Mouse (Mus musculus) bone marrow macrophage, adult 2 months (primary cell): Measurements from ENCODE around the gene Maf. TPM values are rescaled to one million over a fixed set of nuclear protein-coding genes. Genes with fewer than 3 reads are reported as not detected.
A peak's percentile ranks its signal among the peaks of the same experiment; 100 is the strongest.

Source experiments
- H3K27ac ChIP-seq: 2 replicates; pipeline ENCODE4 v1.5.1; 2012; ENCODE audit warnings: low read depth, low read length; ENCODE audit not compliant: insufficient read depth
- H3K4me1 ChIP-seq: 2 replicates; pipeline ENCODE4 v1.6.1; 2012; ENCODE audit warnings: low read length; ENCODE audit not compliant: control insufficient read depth, insufficient read depth
- H3K4me3 ChIP-seq: 2 replicates; pipeline ENCODE4 v1.5.1; 2012; ENCODE audit warnings: mild to moderate bottlenecking, low read length, moderate library complexity; ENCODE audit not compliant: insufficient read depth
- CTCF ChIP-seq: IDR thresholded peaks from 2 replicates; pipeline ENCODE4 v1.5.1; 2012; ENCODE audit warnings: low read depth, mild to moderate bottlenecking, low read length, moderate library complexity
- POLR2A ChIP-seq: IDR thresholded peaks from 2 replicates; pipeline ENCODE4 v1.6.1; 2012; ENCODE audit warnings: mild to moderate bottlenecking, low read depth, low read length, borderline replicate concordance
- polyA plus RNA-seq: library from polyadenylated mRNA; stranded (reverse); fragments of >200 nt; gene quantifications from 2 replicates; pipeline ENCODE4 v1.2.4, GENCODE M21; 2012; ENCODE audit not compliant: missing spikeins, insufficient read depth, insufficient read length

The Maf gene
- polyA plus RNA-seq, 1 experiment: 328 TPM

- no peak overlapping the region for H3K4me3 ChIP-seq
- no peak overlapping the region for H3K27ac ChIP-seq
- TF ChIP-seq CTCF: no peak
- TF ChIP-seq POLR2A: no peak
- peaks cover 18% of the 10 kb centered on the region for H3K4me1 ChIP-seq
Measured at GRCm38 (mm10) chr8:115739756-115740155, 32.2 kb upstream of the Maf start.

GRCm38 (mm10) chr8:115732401-115732800 is 24.8 kb upstream of the Maf start:
- Histone ChIP-seq H3K4me1 (no peaks in the 10 kb centered on the region), H3K4me3 (no peak overlapping the region), H3K27ac (no peak overlapping the region)
- TF ChIP-seq CTCF (no peak), POLR2A (no peak)

GRCm38 (mm10) chr8:115726807-115727206 is 19.2 kb upstream of the Maf start:
- H3K4me3 ChIP-seq: no peak overlapping the region
- TF ChIP-seq CTCF (no peak), POLR2A (no peak)
- H3K4me1 ChIP-seq: peaks cover 2% of the 10 kb centered on the region; the same call in 1 of the 2 replicates
- no peak overlapping the region for H3K27ac ChIP-seq

GRCm38 (mm10) chr8:115726231-115726630 is 18.6 kb upstream of the Maf start:
- TF ChIP-seq CTCF (no peak), POLR2A (no peak)

GRCm38 (mm10) chr8:115719126-115719525 is 11.5 kb upstream of the Maf start:
- Histone ChIP-seq H3K27ac (no peak overlapping the region), H3K4me3 (no peak overlapping the region), H3K4me1 (peaks cover 9% of the 10 kb centered on the region)
- no peak for TF ChIP-seq POLR2A
- TF ChIP-seq CTCF: no peak

More at GRCm38 (mm10) chr8:115726231-115726630, 18.6 kb upstream of the Maf start:
- Histone ChIP-seq H3K4me3 (no peak overlapping the region), H3K4me1 (peaks cover 2% of the 10 kb centered on the region; the same call in 1 of the 2 replicates), H3K27ac (no peak overlapping the region)

GRCm38 (mm10) chr8:115718621-115719020 is 11.0 kb upstream of the Maf start:
- no peak overlapping the region for H3K27ac ChIP-seq
- no peak overlapping the region for H3K4me3 ChIP-seq
- peaks cover 9% of the 10 kb centered on the region for H3K4me1 ChIP-seq
- TF ChIP-seq CTCF: no peak
- no peak for TF ChIP-seq POLR2A

GRCm38 (mm10) chr8:115715262-115715661 is 7.7 kb upstream of the Maf start:
- H3K4me1 ChIP-seq: peaks cover 9% of the 10 kb centered on the region
- H3K27ac ChIP-seq: no peak overlapping the region
- H3K4me3 ChIP-seq: no peak overlapping the region
- TF ChIP-seq POLR2A (no peak), CTCF (no peak)

- peaks cover 5% of the 10 kb centered on the region; the same call in 1 of the 2 replicates for H3K4me1 ChIP-seq
- H3K27ac ChIP-seq: no peak overlapping the region
- H3K4me3 ChIP-seq: no peak overlapping the region
- TF ChIP-seq POLR2A: no peak
Measured at GRCm38 (mm10) chr8:115711106-115711505, 3.5 kb upstream of the Maf start.

- H3K4me1 ChIP-seq: peaks cover 5% of the 10 kb centered on the region; the same call in 1 of the 2 replicates
- TF ChIP-seq CTCF (no peak), POLR2A (no peak)
- H3K4me3 ChIP-seq: no peak overlapping the region
- H3K27ac ChIP-seq: no peak overlapping the region
Measured at GRCm38 (mm10) chr8:115709931-115710330, 2.3 kb upstream of the Maf start.

- H3K4me3 ChIP-seq: peak overlapping the region; percentile 88
- peak overlapping the region; percentile 88; the same call in 1 of the 2 replicates for H3K27ac ChIP-seq
- H3K4me1 ChIP-seq: peaks cover 5% of the 10 kb centered on the region; the same call in 1 of the 2 replicates
- TF ChIP-seq CTCF: no peak; the same call in 1 of the 2 replicates
Measured at GRCm38 (mm10) chr8:115708936-115709780, 1.6 kb upstream of the Maf start.
